Mouse (Mus musculus) left cerebral cortex, postnatal 14 days (tissue): ENCODE data around the gene 2410131K14Rik. TPM values are rescaled to one million over a fixed set of nuclear protein-coding genes. Genes with fewer than 3 reads are reported as not detected.

Experiments used
- DNase-seq, 2 experiments: peaks; one replicate each; pipeline ENCODE4 v3.0.0; 2021 to 2022; ENCODE audit warnings: low spot score in 2 of 2, mixed read lengths in 1 of 2
- intact Hi-C: fragments of 180-260 bp; cut with DNase I; formaldehyde crosslinking; loops from one replicate; pipeline ENCODE4 v1.15.1; 2025
- total RNA-seq, 2 experiments: library from RNA; stranded (reverse); gene quantifications; 2 replicates each; pipeline ENCODE4 v1.2.3; 2021

2410131K14Rik gene
- total RNA-seq, 2 experiments from 2014 or later: 15.0 to 15.6 TPM

DNA sequence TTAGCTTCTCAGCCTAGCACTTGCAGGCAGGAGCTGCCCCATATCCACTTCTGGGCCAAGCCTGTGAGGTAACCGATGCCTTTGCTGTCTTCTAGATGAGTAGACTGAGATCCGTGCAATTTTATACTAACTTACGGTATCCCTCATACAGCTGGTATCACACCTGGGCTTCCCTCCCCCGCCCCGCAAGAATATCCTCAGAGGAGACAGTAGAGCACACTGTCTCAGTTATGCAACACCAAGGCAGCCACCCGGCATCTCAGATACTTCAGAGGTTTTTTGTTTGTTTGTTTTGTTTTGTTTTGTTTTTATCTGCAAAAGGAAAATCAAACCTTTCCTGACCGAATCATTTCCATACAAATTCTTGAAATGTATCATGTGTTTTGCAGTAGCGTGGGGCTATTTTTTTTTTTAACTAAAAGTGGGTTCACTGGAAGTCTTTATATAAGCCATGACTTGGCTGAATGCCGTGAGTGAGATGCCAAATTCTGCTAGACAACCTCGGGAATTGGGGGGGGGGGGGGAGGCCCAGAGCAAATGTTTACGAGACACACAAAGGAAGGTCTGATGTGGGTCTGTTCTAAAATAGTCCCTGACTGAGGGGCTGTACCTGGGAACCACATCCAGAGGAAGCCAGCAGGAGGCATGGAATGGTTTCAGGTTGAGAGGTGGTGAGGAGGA lies 54.8 kb downstream of the 2410131K14Rik start:
- intact Hi-C loops: no loop called here

DNA sequence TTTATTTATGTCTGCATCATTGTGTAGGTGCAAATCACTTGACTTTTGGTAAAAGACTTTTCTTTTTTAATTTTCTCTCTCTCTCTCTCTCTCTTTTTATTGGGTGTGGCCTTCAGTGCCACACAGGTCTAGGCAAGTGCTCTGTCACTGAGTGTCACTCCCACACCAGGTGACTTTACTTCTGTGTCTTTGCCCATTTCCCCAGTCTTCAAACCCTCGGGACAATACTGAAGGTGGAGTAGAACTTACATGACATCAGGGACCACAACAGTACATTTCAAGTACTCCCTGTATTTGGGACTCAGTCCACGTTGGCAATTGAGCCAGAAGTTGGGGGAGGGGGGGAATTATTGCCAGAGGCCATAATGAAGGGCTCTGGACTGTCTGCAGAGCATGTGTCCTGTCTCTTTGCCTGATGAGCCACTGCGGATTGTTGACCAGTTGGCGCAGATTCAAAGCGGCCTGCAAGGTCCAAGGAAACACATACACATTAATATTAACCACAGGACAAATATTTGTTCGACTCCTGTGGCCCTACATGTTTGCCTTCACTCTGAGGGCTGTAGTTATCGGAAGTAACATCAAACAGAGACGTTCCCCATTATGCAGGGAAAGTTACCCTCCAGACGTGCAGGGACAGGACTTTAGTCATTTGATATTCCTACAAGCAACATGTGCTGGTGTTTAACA lies 57.6 kb downstream of the 2410131K14Rik start:
- intact Hi-C loops: no loop called here
- no peak for DNase-seq

More for the DNA sequence above, 54.8 kb downstream of the 2410131K14Rik start:
- DNase-seq: no peak

DNA sequence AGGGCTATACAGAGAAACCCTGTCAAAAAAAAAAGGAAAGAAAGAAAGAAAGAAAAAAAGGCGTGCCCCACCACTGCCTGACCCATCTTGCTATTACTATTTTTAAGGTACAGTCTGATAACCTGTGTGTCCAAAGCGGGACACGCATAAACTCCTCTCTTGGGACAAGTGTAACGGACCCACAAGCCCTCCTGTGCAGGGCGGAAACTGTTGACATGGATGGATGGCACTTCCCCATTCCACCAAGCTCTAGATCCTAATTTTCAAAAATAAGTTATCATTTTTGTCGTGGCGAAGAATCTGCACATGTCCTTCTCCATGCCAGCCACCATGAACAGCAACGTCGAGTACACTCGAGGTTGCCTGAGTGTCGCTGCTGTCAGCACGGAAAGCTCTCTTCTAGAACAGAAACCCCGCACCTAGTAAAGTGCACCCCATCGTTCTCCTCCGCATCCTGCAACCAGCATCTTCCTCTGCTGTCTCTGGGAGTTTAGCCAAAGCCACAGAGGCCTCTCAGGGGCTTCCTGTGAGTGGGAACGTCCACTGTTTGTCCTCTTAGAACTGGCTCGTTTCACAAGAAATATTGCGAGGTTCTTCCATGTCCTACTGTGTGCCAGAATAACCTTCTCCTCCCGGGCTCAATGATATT lies 60.1 kb downstream of the 2410131K14Rik start:
- intact Hi-C loops: no loop called here
- no peak for DNase-seq

DNA sequence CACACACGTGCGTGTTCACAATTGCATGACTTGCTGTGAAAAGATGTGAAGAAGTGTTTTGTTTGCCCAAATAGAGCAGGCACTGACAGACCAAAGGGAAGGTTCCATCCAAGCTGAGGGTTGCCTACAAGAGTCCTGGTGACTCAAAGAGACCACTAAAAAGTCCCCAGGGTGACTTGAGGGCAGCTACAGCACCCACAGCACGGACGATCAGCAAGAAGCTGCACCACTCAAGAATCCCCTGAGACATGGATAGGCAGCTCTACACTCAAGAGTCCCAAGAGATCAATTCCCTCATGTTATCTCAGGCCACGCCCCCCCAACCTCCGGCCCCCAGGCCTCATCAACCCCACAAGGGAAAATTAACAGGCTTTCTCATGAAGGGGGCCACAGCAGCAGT lies 65.4 kb downstream of the 2410131K14Rik start:
- intact Hi-C loops: no loop called here
- no peak for DNase-seq

DNA sequence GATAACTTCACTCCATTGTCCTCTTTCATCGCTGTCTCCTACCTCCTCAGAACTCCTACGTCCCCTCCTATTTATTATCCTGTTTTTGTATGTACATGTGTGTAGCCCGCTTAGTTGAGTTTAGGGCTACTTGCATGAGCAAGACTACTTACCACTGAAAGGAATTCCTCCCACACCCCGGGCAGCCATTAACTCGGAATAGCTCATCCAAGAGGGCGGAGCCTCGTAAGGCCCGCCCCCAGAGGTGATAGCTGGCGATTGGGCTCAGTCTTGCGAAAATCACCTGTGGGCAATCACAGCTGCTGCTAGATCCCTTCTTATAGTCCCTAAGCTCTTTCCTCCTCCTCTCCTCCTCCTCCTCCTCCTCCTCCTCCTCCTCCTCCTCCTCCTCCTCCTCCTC lies 66.2 kb downstream of the 2410131K14Rik start:
- intact Hi-C loops: no loop called here
- no peak for DNase-seq

DNA sequence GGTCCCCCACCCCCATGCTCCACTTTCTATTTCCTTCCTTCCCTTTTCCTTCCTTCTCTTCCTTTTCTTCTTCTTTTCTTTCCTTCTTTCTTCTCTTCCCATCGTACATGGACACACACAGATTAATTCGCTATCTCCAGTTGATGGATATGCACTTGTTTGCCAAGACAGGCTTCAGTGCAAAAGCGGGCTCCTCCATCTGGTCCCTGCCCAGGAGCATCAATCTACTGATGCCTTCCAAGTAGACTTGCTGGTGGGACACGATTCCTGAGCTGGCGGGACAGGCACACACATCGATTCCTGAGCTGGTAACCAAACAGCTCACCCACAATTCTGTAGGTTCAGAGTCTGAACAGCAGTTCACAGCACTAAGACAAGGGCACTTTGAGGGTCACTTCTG lies 68.7 kb downstream of the 2410131K14Rik start:
- intact Hi-C loops: no loop called here

More for the DNA sequence above, 68.7 kb downstream of the 2410131K14Rik start:
- no peak for DNase-seq

Other genes with a start within 250 kb of the 2410131K14Rik start
- 10 to 100 TPM; 58.0 to 60.3 TPM for gene Tesc, start 217.5 kb upstream of the 2410131K14Rik start, total RNA-seq
- gene Fbxw8, start 89.8 kb upstream of the 2410131K14Rik start, total RNA-seq: 10 to 100 TPM; 34.7 to 36.6 TPM
- gene Hrk, start 80.6 kb upstream of the 2410131K14Rik start, total RNA-seq: 10 to 100 TPM; 30.4 to 37.8 TPM
- 100 to 1,000 TPM; 105 to 109 TPM for gene Rnft2, start 111 bp upstream of the 2410131K14Rik start, total RNA-seq